Mouse (Mus musculus): ENCODE results near the gene Rhoa.

GRCm38 (mm10) chr9:108272691-108273090, 33.2 kb upstream of the Rhoa start:
- no peak for TF ChIP-seq ZC3H11A (IDR thresholded peaks at IDR 0.05; ENCODE audit: borderline replicate concordance, low read depth, low read length)
- no peak for TF ChIP-seq HCFC1 (IDR thresholded peaks at IDR 0.05; ENCODE audit: borderline replicate concordance, insufficient read depth, low read length)
- TF ChIP-seq ZNF384 (IDR thresholded peaks at IDR 0.05; ENCODE audit: low read depth, low read length), result no peak

Data from ES-E14 (cell line).